Mouse (Mus musculus): Measurements from ENCODE around the gene Gas2l3. TPM values are rescaled to one million over a fixed set of nuclear protein-coding genes. Genes with fewer than 3 reads are reported as not detected.

Gas2l3 gene
- total and polyA plus RNA-seq, 3 experiments: 2.9 to 3.7 TPM; not detected in 1

GRCm38 (mm10) chr10:89491321-89491720 lies 47.6 kb upstream of the Gas2l3 start:
- Histone ChIP-seq H3K9me3 (replicated peaks; ENCODE audit: insufficient read depth, low read length) (no peaks in the 10 kb centered on the region), H3K27ac (ENCODE audit: control insufficient read depth, low read depth, low read length) (no peak overlapping the region), H3K36me3 (ENCODE audit: control insufficient read depth in 1 of 2, insufficient read depth in 2 of 2, low read length in 2 of 2) (peaks cover 0 to 31% of the 10 kb centered on the region in 2 experiments; a peak in 2 of 4 replicates), H3K9ac (ENCODE audit: control insufficient read depth, low read depth, low read length, poor library complexity, severe bottlenecking) (no peak overlapping the region), H3K4me1 (ENCODE audit: control insufficient read depth in 1 of 2, insufficient read depth in 2 of 2, low read length in 2 of 2) (peaks cover 23 to 33% of the 10 kb centered on the region in 2 experiments), H3K79me2 (ENCODE audit: control insufficient read depth, insufficient read depth, low read length, poor library complexity) (no peaks in the 10 kb centered on the region), H3K27me3 (ENCODE audit: control insufficient read depth in 1 of 2, insufficient read depth in 2 of 2, low read length in 2 of 2) (no peaks in the 10 kb centered on the region), H3K4me3 (ENCODE audit: control insufficient read depth in 1 of 2, insufficient read depth in 1 of 2, low read depth in 2 of 2, low read length in 2 of 2) (no peak overlapping the region)
- TF ChIP-seq UBTF (IDR thresholded peaks at IDR 0.05; ENCODE audit: borderline replicate concordance, insufficient read depth, low read depth, low read length) (no peak), NRF1 (IDR thresholded peaks at IDR 0.05; ENCODE audit: insufficient read depth, low read depth, low read length, poor library complexity, severe bottlenecking) (no peak), ETS1 (IDR thresholded peaks at IDR 0.05; ENCODE audit: low read depth, low read length) (no peak), MYB (IDR thresholded peaks at IDR 0.05; ENCODE audit: low read depth, low read length) (no peak), USF2 (IDR thresholded peaks at IDR 0.05; ENCODE audit: borderline replicate concordance in 1 of 2, insufficient read depth in 1 of 2, low read depth in 1 of 2, low read length in 2 of 2) (no peak), RAD21 (IDR thresholded peaks at IDR 0.05; ENCODE audit: low read depth, low read length) (no peak), SMC3 (IDR thresholded peaks at IDR 0.05; ENCODE audit: low read depth, low read length) (no peak), ZC3H11A (IDR thresholded peaks at IDR 0.05; ENCODE audit: low read depth, low read length) (no peak), MAFK (IDR thresholded peaks at IDR 0.05; ENCODE audit: borderline replicate concordance, low read depth, low read length) (no peak), MYC (IDR thresholded peaks at IDR 0.05; ENCODE audit: low read depth, low read length) (no peak), MAZ (IDR thresholded peaks at IDR 0.05; ENCODE audit: low read depth, low read length) (no peak), MXI1 (IDR thresholded peaks at IDR 0.05; ENCODE audit: low read depth, low read length) (no peak), SIN3A (IDR thresholded peaks at IDR 0.05; ENCODE audit: low read length) (no peak), MEF2A (IDR thresholded peaks at IDR 0.05; ENCODE audit: extremely low read depth, insufficient replicate concordance, low read depth, low read length, poor library complexity, severe bottlenecking) (no peak), ELF1 (IDR thresholded peaks at IDR 0.05; ENCODE audit: low read depth, low read length) (no peak), GABPA (IDR thresholded peaks at IDR 0.05; ENCODE audit: low read depth, low read length) (no peak), ZNF384 (IDR thresholded peaks at IDR 0.05; ENCODE audit: low read depth, low read length) (no peak), RCOR1 (IDR thresholded peaks at IDR 0.05; ENCODE audit: low read depth, low read length) (no peak), BHLHE40 (IDR thresholded peaks at IDR 0.05; ENCODE audit: borderline replicate concordance, low read depth, low read length) (no peak)
- no peak for DNase-seq (ENCODE audit: low read depth, low spot score)

DNA sequence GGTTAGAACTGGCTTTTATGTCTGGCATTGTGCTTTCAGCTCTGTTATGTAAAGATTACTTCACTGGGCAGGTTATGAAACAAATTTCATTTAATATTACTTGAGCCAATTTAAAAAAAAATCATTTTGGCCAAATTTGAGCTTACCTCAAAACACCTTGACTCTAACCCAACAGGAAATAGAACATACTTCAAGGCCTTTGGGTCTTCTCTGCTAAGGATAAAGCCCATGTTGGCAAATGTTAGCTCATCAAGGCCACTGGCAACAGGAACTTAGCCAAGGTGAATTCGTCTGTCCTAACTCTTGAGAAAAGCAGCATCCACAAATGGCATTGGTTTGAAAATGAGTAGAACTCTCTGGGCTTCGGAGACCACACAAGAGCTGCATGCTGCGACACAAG lies 46.5 kb upstream of the Gas2l3 start:
- H3K4me3 ChIP-seq (ENCODE audit: control insufficient read depth in 1 of 2, insufficient read depth in 1 of 2, low read depth in 2 of 2, low read length in 2 of 2): no peak overlapping the region
- DNase-seq (ENCODE audit: low read depth, low spot score): no peak
- H3K79me2 ChIP-seq (ENCODE audit: control insufficient read depth, insufficient read depth, low read length, poor library complexity): no peaks in the 10 kb centered on the region
- H3K27ac ChIP-seq (ENCODE audit: control insufficient read depth, low read depth, low read length): no peak overlapping the region; the same call in 1 of the 2 replicates
- TF ChIP-seq NRF1 (IDR thresholded peaks at IDR 0.05; ENCODE audit: insufficient read depth, low read depth, low read length, poor library complexity, severe bottlenecking) (no peak), POLR2A (IDR thresholded peaks at IDR 0.05; ENCODE audit: control insufficient read depth in 1 of 2, insufficient read depth in 1 of 2, low read depth in 1 of 2, low read length in 2 of 2, poor library complexity in 1 of 2) (no peak), E2F4 (IDR thresholded peaks at IDR 0.05; ENCODE audit: borderline replicate concordance, low read depth, low read length) (no peak), JUND (IDR thresholded peaks at IDR 0.05; ENCODE audit: low read depth, low read length) (no peak), MYC (IDR thresholded peaks at IDR 0.05; ENCODE audit: low read depth, low read length) (no peak), BHLHE40 (IDR thresholded peaks at IDR 0.05; ENCODE audit: borderline replicate concordance, low read depth, low read length) (no peak), ZKSCAN1 (IDR thresholded peaks at IDR 0.05; ENCODE audit: low read depth, low read length) (no peak), EP300 (IDR thresholded peaks at IDR 0.05; ENCODE audit: low read depth in 1 of 2, low read length in 2 of 2) (no peak), POLR2AphosphoS5 (IDR thresholded peaks at IDR 0.05; ENCODE audit: borderline replicate concordance, low read depth, low read length) (no peak), KAT2A (conservative IDR thresholded peaks at IDR 0.05; ENCODE audit: low read depth, low read length) (no peak), TCF12 (IDR thresholded peaks at IDR 0.05; ENCODE audit: low read depth, low read length) (no peak), CHD1 (IDR thresholded peaks at IDR 0.05; ENCODE audit: low read depth, low read length) (no peak), MAZ (IDR thresholded peaks at IDR 0.05; ENCODE audit: low read depth, low read length) (no peak), HCFC1 (IDR thresholded peaks at IDR 0.05; ENCODE audit: low read depth, low read length) (no peak), GATA1 (IDR thresholded peaks at IDR 0.05; ENCODE audit: low read depth, low read length) (no peak), MYB (IDR thresholded peaks at IDR 0.05; ENCODE audit: low read depth, low read length) (no peak)
- H3K9ac ChIP-seq (ENCODE audit: control insufficient read depth, low read depth, low read length, poor library complexity, severe bottlenecking): no peak overlapping the region
- H3K36me3 ChIP-seq (ENCODE audit: control insufficient read depth in 1 of 2, insufficient read depth in 2 of 2, low read length in 2 of 2): peaks cover 0 to 39% of the 10 kb centered on the region in 2 experiments; a peak in 2 of 4 replicates
- no peaks in the 10 kb centered on the region for H3K9me3 ChIP-seq (replicated peaks; ENCODE audit: insufficient read depth, low read length)
- peaks cover 24 to 37% of the 10 kb centered on the region in 2 experiments for H3K4me1 ChIP-seq (ENCODE audit: control insufficient read depth in 1 of 2, insufficient read depth in 2 of 2, low read length in 2 of 2)
- H3K27me3 ChIP-seq (ENCODE audit: control insufficient read depth in 1 of 2, insufficient read depth in 2 of 2, low read length in 2 of 2): no peaks in the 10 kb centered on the region

Data from MEL (cell line).